Mouse (Mus musculus) right cerebral cortex, adult 18-20 months (tissue): ENCODE measurements around the gene Elavl4.

Experiments
- DNase-seq: peaks from one replicate; pipeline ENCODE4 v3.0.0; 2022; ENCODE audit warnings: mixed read lengths

Elavl4 gene

GRCm38 (mm10) chr4:110351178-110352000 is at the start of gene Elavl4:
Gene Elavl4 (minus strand): TSS chr4:110351909.
- peak; percentile 69 for DNase-seq

GRCm38 (mm10) chr4:110397618-110398045 is 45.9 kb upstream of the Elavl4 start, which contains the start of gene Agbl4:
Gene Agbl4 (plus strand): TSS chr4:110397661.
- peak; percentile 87 for DNase-seq

- DNase-seq, result no peak
Observed at GRCm38 (mm10) chr4:110396221-110396620, 44.5 kb upstream of the Elavl4 start.

GRCm38 (mm10) chr4:110360568-110360967 is 8.9 kb upstream of the Elavl4 start:
- no peak for DNase-seq

- no peak for DNase-seq
Observed at GRCm38 (mm10) chr4:110352001-110352369, 276 bp upstream of the Elavl4 start.

- peak; percentile 12 for DNase-seq
Observed at GRCm38 (mm10) chr4:110350856-110351177, 892 bp downstream of the Elavl4 start.

- peak; percentile 49 for DNase-seq
Observed at GRCm38 (mm10) chr4:110323912-110324311, 27.8 kb downstream of the Elavl4 start.

- no peak for DNase-seq
Observed at GRCm38 (mm10) chr4:110312126-110312525, 39.6 kb downstream of the Elavl4 start.

- no peak for DNase-seq
Observed at GRCm38 (mm10) chr4:110306972-110307371, 44.7 kb downstream of the Elavl4 start.

- peak; percentile 33 for DNase-seq
Observed at GRCm38 (mm10) chr4:110306559-110306958, 45.1 kb downstream of the Elavl4 start.

- no peak for DNase-seq
Observed at GRCm38 (mm10) chr4:110295793-110296192, 55.9 kb downstream of the Elavl4 start.

- no peak for DNase-seq
Observed at GRCm38 (mm10) chr4:110293238-110293637, 58.5 kb downstream of the Elavl4 start.

- no peak for DNase-seq
Observed at GRCm38 (mm10) chr4:110292471-110292870, 59.2 kb downstream of the Elavl4 start.

GRCm38 (mm10) chr4:110290544-110291095 is 61.1 kb downstream of the Elavl4 start:
- peak; percentile 40 for DNase-seq

GRCm38 (mm10) chr4:110290056-110290455 is 61.7 kb downstream of the Elavl4 start:
- DNase-seq, result no peak

- DNase-seq, result peak; percentile 77
Observed at GRCm38 (mm10) chr4:110287412-110288067, 64.2 kb downstream of the Elavl4 start.

GRCm38 (mm10) chr4:110286841-110287240 is 64.9 kb downstream of the Elavl4 start:
- no peak for DNase-seq

- peak; percentile 53 for DNase-seq
Observed at GRCm38 (mm10) chr4:110286371-110286781, 65.3 kb downstream of the Elavl4 start.

GRCm38 (mm10) chr4:110285346-110286330 is 66.1 kb downstream of the Elavl4 start:
- peak; percentile 46 for DNase-seq

GRCm38 (mm10) chr4:110284446-110284845 is 67.3 kb downstream of the Elavl4 start:
- DNase-seq, result no peak

- no peak for DNase-seq
Observed at GRCm38 (mm10) chr4:110270046-110270445, 81.7 kb downstream of the Elavl4 start.

GRCm38 (mm10) chr4:110266804-110267575 is 84.7 kb downstream of the Elavl4 start:
- DNase-seq, result no peak
